Mouse (Mus musculus): ENCODE data around the gene Cryz. TPM values are rescaled to one million over a fixed set of nuclear protein-coding genes. Genes with fewer than 3 reads are reported as not detected.

The Cryz gene
- polyA plus RNA-seq, 1 experiment from 2014 or later: 55.6 TPM

GRCm38 (mm10) chr3:154671013-154671412 is 74.5 kb downstream of the Cryz start:
- H3K9ac ChIP-seq (ENCODE audit: low read depth, low read length): no peak overlapping the region

More at GRCm38 (mm10) chr3:154671013-154671412, 74.5 kb downstream of the Cryz start:
- H3K27me3 ChIP-seq (replicated peaks; ENCODE audit: control insufficient read depth, insufficient read depth, low read length): no peaks in the 10 kb centered on the region
- H3K9me3 ChIP-seq (ENCODE audit: control insufficient read depth): no peaks in the 10 kb centered on the region
- ATAC-seq: peak; percentile 84
- peak overlapping the region; percentile 43 for H3K4me2 ChIP-seq (replicated peaks; ENCODE audit: low read depth)
- no peak overlapping the region for H3K4me3 ChIP-seq (ENCODE audit: low read depth, low read length)
- no peak overlapping the region for H3K27ac ChIP-seq (ENCODE audit: low read depth, low read length)
- no peak for TF ChIP-seq CTCF (IDR thresholded peaks at IDR 0.05; ENCODE audit: low read depth)
- 0 out of 2 replicates have a peak, but pooled peaks cover 2% of the 10 kb centered on the region for H3K4me1 ChIP-seq (replicated peaks; ENCODE audit: control insufficient read depth, insufficient read depth, low read length)
- H3K36me3 ChIP-seq (ENCODE audit: control insufficient read depth, insufficient read depth): no peaks in the 10 kb centered on the region
- WGBS: 50% methylated on average over 5 of the region's 5 CpGs

Other genes starting within 250 kb of the Cryz start
- gene Tyw3, start 393 bp downstream of the Cryz start, polyA plus RNA-seq (2015; fragmentation: Nextera tagmentation; extraction: Ambion mirVana): 5.0 and 6.2 TPM in 2 replicates
- gene Erich3, start 67.1 kb downstream of the Cryz start, polyA plus RNA-seq (2015; fragmentation: Nextera tagmentation; extraction: Ambion mirVana): 0.08 and 0.12 TPM in 2 replicates

Data from intestine, postnatal 0 days (tissue).